Mouse (Mus musculus): ENCODE measurements around the gene Gramd4. TPM values are rescaled to one million over a fixed set of nuclear protein-coding genes. Genes with fewer than 3 reads are reported as not detected.
A peak's percentile ranks its signal among the peaks of the same experiment; 100 is the strongest.

The Gramd4 gene
- polyA plus RNA-seq, 1 experiment from 2014 or later: 8.6 TPM

DNA sequence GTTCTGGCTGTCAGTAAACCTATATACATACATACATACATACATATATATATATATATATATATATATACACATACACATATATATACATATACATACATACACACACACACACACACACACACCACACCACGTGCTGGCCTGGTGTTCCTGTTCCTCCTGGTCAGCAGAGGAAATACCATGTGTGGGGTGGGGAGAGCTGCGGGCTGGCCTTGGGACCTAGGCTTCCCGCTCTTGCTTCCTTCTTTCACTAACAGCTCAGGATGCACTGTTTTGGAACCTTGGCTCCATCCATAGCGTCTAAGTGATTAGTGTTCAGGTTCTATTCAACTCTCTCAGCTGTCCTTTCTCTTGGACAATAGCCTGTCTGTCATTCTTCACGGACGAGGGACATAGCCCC, 48.3 kb downstream of the Gramd4 start:
- ATAC-seq (ENCODE audit: insufficient read depth) (no peak), DNase-seq (peak; percentile 25)
- no peak overlapping the region for H3K4me2 ChIP-seq
- H3K27ac ChIP-seq (ENCODE audit: low read depth): no peak overlapping the region
- no peaks in the 10 kb centered on the region for H3K9me3 ChIP-seq (ENCODE audit: low read depth, low read length)
- H3K4me1 ChIP-seq (ENCODE audit: insufficient read depth): peaks cover 5% of the 10 kb centered on the region; the same call in 1 of the 2 replicates
- H3K36me3 ChIP-seq (ENCODE audit: insufficient read depth): peaks cover 8% of the 10 kb centered on the region; the same call in 1 of the 2 replicates
- H3K9ac ChIP-seq: no peak overlapping the region
- TF ChIP-seq CTCF (IDR thresholded peaks at IDR 0.05; ENCODE audit: low read depth): no peak
- no peaks in the 10 kb centered on the region for H3K27me3 ChIP-seq (ENCODE audit: insufficient read depth, low read length)
- WGBS: 78% methylated on average over 6 of the region's 6 CpGs
- no peak overlapping the region for H3K4me3 ChIP-seq (ENCODE audit: low read depth, low read length)

DNA sequence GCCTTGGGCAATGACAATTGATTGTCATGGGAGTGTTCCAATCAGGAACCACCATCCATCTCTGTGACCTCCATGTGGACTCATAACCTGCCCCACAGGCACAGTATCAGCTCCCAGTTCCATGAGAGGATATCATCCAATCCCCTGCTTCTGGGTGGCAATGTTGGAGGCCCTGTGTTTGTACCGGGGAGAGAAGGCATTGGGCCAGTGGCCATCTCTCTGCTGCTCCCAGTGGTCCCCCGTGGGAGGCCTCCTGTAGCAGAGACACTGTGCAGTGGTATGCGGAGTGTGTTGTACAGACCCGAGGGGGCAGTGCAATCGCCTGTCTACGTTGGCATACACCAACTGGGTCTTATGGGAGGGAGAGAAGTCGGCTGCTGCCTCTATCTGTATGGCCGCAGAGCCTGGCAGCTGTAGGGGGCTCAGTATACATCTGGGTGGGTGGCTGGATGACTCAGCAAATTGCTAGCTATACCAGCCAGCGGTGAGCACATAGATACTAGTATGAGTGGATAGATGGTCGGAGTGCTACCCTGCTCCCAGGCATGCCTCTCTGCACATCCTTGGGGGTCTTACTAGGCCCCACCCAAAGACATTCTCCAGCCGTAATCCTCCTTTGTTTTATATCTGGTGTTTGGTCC, 50.5 kb downstream of the Gramd4 start:
- TF ChIP-seq CTCF (IDR thresholded peaks at IDR 0.05; ENCODE audit: low read depth): 0 out of 2 replicates have a peak, but pooled peaks have one; percentile 8
- Histone ChIP-seq H3K27me3 (ENCODE audit: insufficient read depth, low read length) (no peaks in the 10 kb centered on the region), H3K4me1 (ENCODE audit: insufficient read depth) (peaks cover 11% of the 10 kb centered on the region), H3K27ac (ENCODE audit: low read depth) (no peak overlapping the region), H3K36me3 (ENCODE audit: insufficient read depth) (no peaks in the 10 kb centered on the region), H3K4me3 (ENCODE audit: low read depth, low read length) (no peak overlapping the region), H3K9me3 (ENCODE audit: low read depth, low read length) (no peaks in the 10 kb centered on the region), H3K4me2 (no peak overlapping the region), H3K9ac (no peak overlapping the region)
- 78% methylated on average over 11 of the region's 11 CpGs for WGBS
- DNase-seq: no peak
- 0 out of 2 replicates have a peak, but pooled peaks have one; percentile 5 for ATAC-seq (ENCODE audit: insufficient read depth)

DNA sequence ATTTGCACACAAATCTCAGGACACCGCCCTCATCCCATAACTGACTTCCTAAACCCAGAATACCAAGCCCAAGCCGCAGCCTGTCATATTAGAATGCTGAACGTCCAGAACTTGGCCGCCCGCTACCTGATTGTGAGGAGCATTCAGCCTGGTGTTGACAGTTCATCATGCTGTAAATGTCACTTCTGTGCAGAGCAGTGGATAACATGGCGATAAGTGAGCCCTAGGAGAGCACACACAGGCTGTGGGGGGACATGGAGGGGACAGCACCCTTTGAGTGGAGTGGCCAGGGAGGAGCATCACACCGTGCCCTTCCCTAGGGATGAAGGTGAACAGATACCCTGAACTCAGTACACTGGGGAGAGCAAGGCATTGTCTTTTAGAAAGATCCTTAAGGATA, 51.8 kb downstream of the Gramd4 start:
- no peak overlapping the region for H3K27ac ChIP-seq (ENCODE audit: low read depth)
- no peak overlapping the region for H3K4me2 ChIP-seq
- ATAC-seq (ENCODE audit: insufficient read depth): no peak
- H3K9ac ChIP-seq: no peak overlapping the region
- no peaks in the 10 kb centered on the region for H3K9me3 ChIP-seq (ENCODE audit: low read depth, low read length)
- WGBS: 65% methylated on average over 7 of the region's 7 CpGs
- TF ChIP-seq CTCF (IDR thresholded peaks at IDR 0.05; ENCODE audit: low read depth): no peak
- H3K36me3 ChIP-seq (ENCODE audit: insufficient read depth): no peaks in the 10 kb centered on the region
- no peaks in the 10 kb centered on the region for H3K27me3 ChIP-seq (ENCODE audit: insufficient read depth, low read length)
- DNase-seq: peak; percentile 19
- peaks cover 20% of the 10 kb centered on the region for H3K4me1 ChIP-seq (ENCODE audit: insufficient read depth)
- H3K4me3 ChIP-seq (ENCODE audit: low read depth, low read length): no peak overlapping the region

DNA sequence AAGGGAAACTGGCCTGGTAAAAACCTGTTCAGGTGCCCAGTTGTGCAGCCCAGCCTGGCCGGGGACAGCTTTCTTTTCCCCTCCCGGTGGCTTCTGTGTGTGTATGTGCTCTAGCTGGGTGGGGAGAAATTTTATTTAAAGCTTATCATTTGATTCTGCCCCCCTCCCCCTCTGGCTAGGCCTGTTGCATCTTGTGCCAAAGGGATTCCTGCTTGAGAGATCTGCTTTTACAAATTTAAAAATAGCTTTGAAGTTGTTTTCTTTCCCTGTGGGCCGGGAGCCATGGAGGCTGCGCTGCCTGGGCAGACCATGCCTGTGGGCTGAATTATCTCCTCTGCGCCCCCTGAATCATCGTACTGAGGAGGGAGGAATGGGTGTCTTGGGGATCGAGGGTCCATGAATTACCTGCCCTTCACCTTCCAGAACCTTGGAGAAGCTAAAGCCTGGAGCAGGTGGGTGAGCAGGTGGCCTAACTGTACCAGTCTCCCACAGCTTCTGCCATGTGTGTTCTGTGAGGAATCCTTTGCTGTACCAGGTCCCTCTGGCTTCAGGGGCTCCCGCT, 52.2 kb downstream of the Gramd4 start:
- Histone ChIP-seq H3K4me3 (ENCODE audit: low read depth, low read length) (no peak overlapping the region), H3K4me1 (ENCODE audit: insufficient read depth) (peaks cover 20% of the 10 kb centered on the region), H3K36me3 (ENCODE audit: insufficient read depth) (no peaks in the 10 kb centered on the region), H3K4me2 (no peak overlapping the region), H3K9ac (no peak overlapping the region), H3K27me3 (ENCODE audit: insufficient read depth, low read length) (no peaks in the 10 kb centered on the region), H3K27ac (ENCODE audit: low read depth) (peak overlapping the region; percentile 45; the same call in 1 of the 2 replicates), H3K9me3 (ENCODE audit: low read depth, low read length) (no peaks in the 10 kb centered on the region)
- DNase-seq (no peak), ATAC-seq (ENCODE audit: insufficient read depth) (no peak)
- TF ChIP-seq CTCF (IDR thresholded peaks at IDR 0.05; ENCODE audit: low read depth): no peak
- 76% methylated on average over 8 of the region's 8 CpGs for WGBS

DNA sequence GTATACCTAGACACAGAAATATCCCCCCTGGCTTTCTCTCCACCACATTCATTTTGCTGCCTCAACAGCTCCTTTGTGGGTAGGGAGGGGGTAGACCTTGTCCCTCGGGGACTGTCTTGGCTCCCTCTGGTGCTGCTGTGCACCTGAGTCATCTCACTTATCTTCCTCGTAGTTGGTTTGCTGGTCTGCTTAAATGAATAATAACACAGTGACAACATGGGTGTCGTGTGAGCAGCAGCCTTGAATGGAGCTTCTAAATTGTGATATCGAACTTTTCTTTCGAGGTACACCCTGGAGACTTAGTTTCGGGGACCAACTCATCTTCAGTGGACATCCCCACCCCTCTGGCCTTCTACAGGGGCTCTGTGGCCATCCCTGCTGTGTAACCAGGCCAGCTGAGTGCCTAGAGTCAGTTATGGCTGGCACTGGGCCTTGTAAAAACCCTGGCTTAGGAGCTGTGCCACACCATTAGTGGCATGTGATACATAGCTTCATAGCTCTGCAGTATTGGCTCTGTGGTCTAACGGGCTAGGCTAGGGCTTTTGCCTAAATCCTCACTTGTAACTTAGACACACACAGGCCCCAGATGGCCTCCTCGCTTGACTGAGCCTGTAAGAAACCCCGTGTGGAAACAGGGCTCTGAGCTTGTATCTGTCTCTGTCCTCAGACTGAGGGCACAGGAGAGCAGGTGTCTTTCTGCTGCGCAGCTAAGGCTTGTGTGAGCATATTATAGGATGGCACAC, 53.0 kb downstream of the Gramd4 start:
- H3K9ac ChIP-seq: no peak overlapping the region
- ATAC-seq (ENCODE audit: insufficient read depth) (no peak), DNase-seq (no peak)
- no peak for TF ChIP-seq CTCF (IDR thresholded peaks at IDR 0.05; ENCODE audit: low read depth)
- H3K4me2 ChIP-seq: no peak overlapping the region
- no peaks in the 10 kb centered on the region for H3K9me3 ChIP-seq (ENCODE audit: low read depth, low read length)
- no peaks in the 10 kb centered on the region for H3K27me3 ChIP-seq (ENCODE audit: insufficient read depth, low read length)
- H3K4me1 ChIP-seq (ENCODE audit: insufficient read depth): peaks cover 20% of the 10 kb centered on the region
- H3K36me3 ChIP-seq (ENCODE audit: insufficient read depth): no peaks in the 10 kb centered on the region
- no peak overlapping the region for H3K4me3 ChIP-seq (ENCODE audit: low read depth, low read length)
- peak overlapping the region; percentile 45; the same call in 1 of the 2 replicates for H3K27ac ChIP-seq (ENCODE audit: low read depth)
- WGBS: 81% methylated on average over 10 of the region's 10 CpGs

DNA sequence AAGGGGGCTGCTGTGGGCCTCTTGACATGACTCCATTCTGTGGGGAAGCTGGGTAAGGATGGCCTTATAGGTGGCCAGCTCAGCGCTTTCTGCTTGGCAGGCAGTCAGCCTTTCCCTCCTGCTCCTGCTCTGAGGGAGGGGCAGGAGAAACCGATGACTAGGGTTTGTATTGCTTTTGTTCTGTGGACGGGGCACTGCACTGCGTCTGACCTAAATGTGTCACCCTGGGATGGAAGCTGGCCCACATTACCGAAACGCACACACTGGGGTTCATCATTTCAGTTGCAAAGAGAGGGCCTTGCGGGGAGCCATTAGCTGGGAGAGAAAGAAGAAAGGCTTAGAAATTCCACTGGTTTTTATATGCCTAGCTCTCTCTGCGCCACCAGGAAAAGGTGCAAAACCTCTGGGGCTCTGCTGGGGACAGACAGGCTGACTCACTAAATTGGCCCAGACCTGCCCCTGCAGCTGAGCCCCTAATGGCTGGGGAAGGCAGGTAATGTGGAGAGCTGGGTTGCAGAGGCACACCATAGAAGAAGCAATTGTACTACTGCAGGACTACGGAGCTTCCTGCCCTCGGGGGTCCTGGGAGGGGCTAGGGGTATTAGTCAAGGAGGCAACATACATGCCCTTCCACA, 55.3 kb downstream of the Gramd4 start:
- Histone ChIP-seq H3K4me2 (peak overlapping the region; percentile 32; the same call in 1 of the 2 replicates), H3K9me3 (ENCODE audit: low read depth, low read length) (no peaks in the 10 kb centered on the region), H3K27me3 (ENCODE audit: insufficient read depth, low read length) (no peaks in the 10 kb centered on the region), H3K27ac (ENCODE audit: low read depth) (peak overlapping the region; percentile 50; the same call in 1 of the 2 replicates), H3K9ac (no peak overlapping the region), H3K4me3 (ENCODE audit: low read depth, low read length) (no peak overlapping the region), H3K36me3 (ENCODE audit: insufficient read depth) (no peaks in the 10 kb centered on the region), H3K4me1 (ENCODE audit: insufficient read depth) (peaks cover 18% of the 10 kb centered on the region)
- ATAC-seq (ENCODE audit: insufficient read depth) (peak; percentile 15; the same call in 1 of the 2 replicates), DNase-seq (peak; percentile 44)
- 28% methylated on average over 10 of the region's 10 CpGs for WGBS
- no peak for TF ChIP-seq CTCF (IDR thresholded peaks at IDR 0.05; ENCODE audit: low read depth)
